Mouse (Mus musculus) gastrocnemius, postnatal 14 days (tissue): ENCODE results near the gene Mast1. TPM values are rescaled to one million over a fixed set of nuclear protein-coding genes. Genes with fewer than 3 reads are reported as not detected.

Experiments
- DNase-seq: peaks from one replicate; pipeline ENCODE4 v3.0.0; 2021; ENCODE audit warnings: mixed read lengths
- intact Hi-C: fragments of 180-260 bp; cut with DNase I; formaldehyde crosslinking; loops from one replicate; pipeline ENCODE4 v1.15.1; 2025; ENCODE audit warnings: low total_unique reads
- long read RNA-seq, 2 experiments: library from polyadenylated mRNA; stranded (forward); transcript quantifications; one replicate each; pipeline ENCODE4 v2.0.0; 2021
- total RNA-seq, 2 experiments: library from RNA; stranded (reverse); gene quantifications; 2 replicates each; pipeline ENCODE4 v1.2.3; 2021

Gene Mast1
- under 1 TPM in 1 of 2 experiments, not detected in 1; 0.07 TPM for total RNA-seq
- long read RNA-seq, experiment 1, result 0 reads
- long read RNA-seq, experiment 2, result 0 reads

GRCm38 (mm10) chr8:84936962-84937546 is at the start of gene Mast1:
TSS of gene Mast1 (minus strand) at chr8:84937359.
- intact Hi-C loops, result no loop called here

GRCm38 (mm10) chr8:84986379-84986945 is 49.3 kb upstream of the Mast1 start:
- intact Hi-C loops, result no loop called here
- DNase-seq, result no peak

More at GRCm38 (mm10) chr8:84936962-84937546, at the start of gene Mast1:
- DNase-seq, result peak; percentile 61

- peak; percentile 85 for DNase-seq
Measured at GRCm38 (mm10) chr8:84985684-84986378, 48.7 kb upstream of the Mast1 start.

GRCm38 (mm10) chr8:84985049-84985683 is 48.0 kb upstream of the Mast1 start:
- no peak for DNase-seq
- intact Hi-C loops, result no loop called here

More at GRCm38 (mm10) chr8:84985684-84986378, 48.7 kb upstream of the Mast1 start:
- intact Hi-C loops, result no loop called here

GRCm38 (mm10) chr8:84984294-84985048 is 47.3 kb upstream of the Mast1 start:
- intact Hi-C loops, result no loop called here
- DNase-seq, result no peak

GRCm38 (mm10) chr8:84982499-84983011 is 45.4 kb upstream of the Mast1 start:
- intact Hi-C loops, result no loop called here
- no peak for DNase-seq

- DNase-seq, result no peak
- intact Hi-C loops, result no loop called here
Measured at GRCm38 (mm10) chr8:84981644-84982498, 44.7 kb upstream of the Mast1 start.

GRCm38 (mm10) chr8:84980622-84981358 is 43.6 kb upstream of the Mast1 start:
- peak; percentile 70 for DNase-seq
- intact Hi-C loops, result no loop called here

- intact Hi-C loops, result no loop called here
- peak; percentile 91 for DNase-seq
Measured at GRCm38 (mm10) chr8:84979599-84980421, 42.7 kb upstream of the Mast1 start.

- peak; percentile 94 for DNase-seq
- intact Hi-C loops, result no loop called here
Measured at GRCm38 (mm10) chr8:84978248-84978940, 41.2 kb upstream of the Mast1 start, which contains the start of gene Junb. TSS of gene Junb (minus strand) at chr8:84978718.

- peak; percentile 66 for DNase-seq
- intact Hi-C loops, result no loop called here
Measured at GRCm38 (mm10) chr8:84977435-84978247, 40.5 kb upstream of the Mast1 start.

- no peak for DNase-seq
- intact Hi-C loops, result no loop called here
Measured at GRCm38 (mm10) chr8:84976763-84977434, 39.7 kb upstream of the Mast1 start.

- intact Hi-C loops, result no loop called here
- peak; percentile 95 for DNase-seq
Measured at GRCm38 (mm10) chr8:84976031-84976762, 39.0 kb upstream of the Mast1 start.

GRCm38 (mm10) chr8:84975434-84975833 is 38.3 kb upstream of the Mast1 start:
- intact Hi-C loops, result no loop called here
- DNase-seq, result peak; percentile 49
